Mouse (Mus musculus): ENCODE measurements around the gene Olfr1368.

GRCm38 (mm10) chr13:21109759-21110158, 35.9 kb downstream of the Olfr1368 start:
- no peak for TF ChIP-seq POLR2A (IDR thresholded peaks at IDR 0.05; ENCODE audit: low read depth, low read length)
- no peak for TF ChIP-seq CTCF (IDR thresholded peaks at IDR 0.05; ENCODE audit: extremely low read depth, insufficient read length, insufficient replicate concordance, low read depth, low read length)

All from small intestine, adult 2 months (tissue).